Comparison of ENCODE assay signal across 20 mouse cellular contexts in genomic region chr6:103542576-103542975, GRCm38 (mm10). TPM values are rescaled to one million over a fixed set of nuclear protein-coding genes. Genes with fewer than 3 reads are reported as not detected.
"Had no signal": no experiment of that assay in that cellular context is flagged by ENCODE, and none has a peak within 500 bp of the region (broad histone marks: within the 10 kb centered on the region; RNA-seq: fewer than 3 reads in every experiment).

No protein-coding gene starts in this region.

- H3K4me3 ChIP-seq: intestine, embryonic 15.5 days; kidney, embryonic 15.5 days; limb, embryonic 12.5 days; limb, embryonic 15.5 days; neural tube, embryonic 12.5 days; neural tube, embryonic 15.5 days had no signal

- DNase-seq: kidney, adult 11 months; kidney, adult 8-10 months; kidney, postnatal 10 days; kidney, postnatal 36 days; left cerebral cortex, postnatal 4 days; liver, postnatal 0 days; lung, embryonic 14.5 days; thymus, adult 18-20 months; thymus, postnatal 14 days; thymus, postnatal 4 days had no signal

- H3K9me3 ChIP-seq: intestine, embryonic 15.5 days; kidney, embryonic 15.5 days; limb, embryonic 12.5 days; limb, embryonic 15.5 days; neural tube, embryonic 12.5 days; neural tube, embryonic 15.5 days had no signal

- H3K4me1 ChIP-seq: intestine, embryonic 15.5 days; kidney, embryonic 15.5 days; limb, embryonic 12.5 days; limb, embryonic 15.5 days; neural tube, embryonic 12.5 days; neural tube, embryonic 15.5 days had no signal

- H3K9ac ChIP-seq: intestine, embryonic 15.5 days; kidney, embryonic 15.5 days; limb, embryonic 12.5 days; limb, embryonic 15.5 days; liver, embryonic 14.5 days; liver, postnatal 0 days; lung, embryonic 14.5 days; neural tube, embryonic 12.5 days; neural tube, embryonic 15.5 days had no signal

- H3K27ac ChIP-seq: intestine, embryonic 15.5 days; kidney, embryonic 15.5 days; limb, embryonic 12.5 days; limb, embryonic 15.5 days; liver, embryonic 14.5 days; macrophage; neural tube, embryonic 12.5 days; neural tube, embryonic 15.5 days had no signal

- H3K36me3 ChIP-seq: intestine, embryonic 15.5 days; kidney, embryonic 15.5 days; limb, embryonic 12.5 days; limb, embryonic 15.5 days; neural tube, embryonic 12.5 days; neural tube, embryonic 15.5 days had no signal

- H3K27me3 ChIP-seq: intestine, embryonic 15.5 days; kidney, embryonic 15.5 days; limb, embryonic 12.5 days; limb, embryonic 15.5 days; neural tube, embryonic 12.5 days; neural tube, embryonic 15.5 days had no signal

- H3K4me2 ChIP-seq: intestine, embryonic 15.5 days; kidney, embryonic 15.5 days; limb, embryonic 12.5 days; limb, embryonic 15.5 days; liver, embryonic 11.5 days; lung, embryonic 14.5 days; neural tube, embryonic 12.5 days; neural tube, embryonic 15.5 days had no signal

- ATAC-seq: intestine, embryonic 15.5 days; liver, postnatal 0 days; lung, postnatal 0 days had no signal

RNA-seq across cellular contexts. Expression of gene Chl1, which starts 32.2 kb away (rescaled TPM):
- polyA plus RNA-seq: liver, postnatal 0 days; macrophage had no signal
